Mouse (Mus musculus) Muller cell, postnatal 12 days (primary cell): ENCODE measurements around the gene Tmed10.

Source experiments
- DNase-seq: peaks from one replicate; pipeline ENCODE4 v3.0.0-alpha.2; 2015; ENCODE audit errors: inconsistent ontology term

Tmed10 gene

DNA sequence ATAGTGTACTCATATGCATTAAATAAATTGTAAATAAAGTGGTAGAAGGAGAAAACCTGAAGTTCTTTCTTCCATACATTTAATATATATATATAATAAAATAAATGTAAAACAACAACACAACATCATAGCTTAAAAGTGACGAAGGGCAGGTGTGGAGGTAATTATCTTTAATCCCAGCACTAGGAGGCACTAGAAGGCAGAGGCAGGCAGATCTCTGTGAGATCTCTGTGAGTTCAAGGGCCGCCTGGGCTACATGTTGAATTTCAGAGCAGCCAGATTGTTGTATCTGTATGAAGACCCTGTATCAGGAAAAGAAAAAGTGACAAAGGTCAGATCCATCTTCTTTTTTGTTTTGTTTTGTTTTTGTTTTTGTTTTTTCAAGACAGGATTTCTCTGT, 3.6 kb upstream of the Tmed10 start:
- no peak for DNase-seq

DNA sequence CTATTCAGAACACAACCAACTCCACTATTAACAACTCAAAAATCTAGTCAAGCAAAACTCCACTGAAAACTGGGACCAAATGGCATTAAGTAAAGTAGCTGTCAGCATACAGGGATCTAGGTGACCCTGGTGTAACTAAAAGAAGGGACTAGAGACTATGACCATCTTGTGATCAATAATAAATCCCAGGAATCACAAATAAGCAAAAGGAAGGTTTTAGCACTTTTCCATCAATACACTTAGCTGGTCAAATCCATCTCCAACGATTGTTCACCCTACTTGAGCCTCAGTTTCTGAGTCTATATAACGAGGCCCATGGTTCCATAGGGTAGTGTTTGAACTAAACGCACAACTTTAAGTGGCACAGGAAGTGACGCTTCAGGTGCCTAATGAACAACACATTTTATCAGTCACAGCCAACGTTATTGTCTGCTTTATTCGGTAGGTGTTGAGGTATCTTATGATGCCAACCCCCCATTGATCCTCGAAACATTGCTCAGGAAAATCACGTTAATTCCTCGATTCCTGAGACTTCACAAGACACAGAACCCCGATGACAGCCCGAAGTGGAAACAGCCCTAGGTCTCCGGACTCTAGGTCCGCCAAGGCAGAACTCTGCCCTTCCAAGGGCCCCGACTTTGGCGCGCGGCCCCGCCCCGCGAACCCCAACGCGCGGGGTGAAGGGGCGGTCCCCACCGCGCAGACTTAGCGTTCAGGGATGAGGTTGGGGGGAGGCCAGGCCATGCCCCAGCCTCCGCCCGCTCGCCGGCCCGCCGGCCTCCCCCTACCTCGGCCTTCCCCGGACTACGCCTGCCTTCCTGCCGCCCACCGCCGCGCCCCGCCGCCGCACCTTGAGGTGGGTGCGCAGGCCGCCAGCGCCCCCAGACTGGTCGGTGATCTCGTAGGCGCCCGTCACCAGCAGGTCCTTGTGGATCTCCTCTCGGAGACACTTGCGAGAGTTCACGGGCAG, 771 bp downstream of the Tmed10 start:
- peak; percentile 94 for DNase-seq

DNA sequence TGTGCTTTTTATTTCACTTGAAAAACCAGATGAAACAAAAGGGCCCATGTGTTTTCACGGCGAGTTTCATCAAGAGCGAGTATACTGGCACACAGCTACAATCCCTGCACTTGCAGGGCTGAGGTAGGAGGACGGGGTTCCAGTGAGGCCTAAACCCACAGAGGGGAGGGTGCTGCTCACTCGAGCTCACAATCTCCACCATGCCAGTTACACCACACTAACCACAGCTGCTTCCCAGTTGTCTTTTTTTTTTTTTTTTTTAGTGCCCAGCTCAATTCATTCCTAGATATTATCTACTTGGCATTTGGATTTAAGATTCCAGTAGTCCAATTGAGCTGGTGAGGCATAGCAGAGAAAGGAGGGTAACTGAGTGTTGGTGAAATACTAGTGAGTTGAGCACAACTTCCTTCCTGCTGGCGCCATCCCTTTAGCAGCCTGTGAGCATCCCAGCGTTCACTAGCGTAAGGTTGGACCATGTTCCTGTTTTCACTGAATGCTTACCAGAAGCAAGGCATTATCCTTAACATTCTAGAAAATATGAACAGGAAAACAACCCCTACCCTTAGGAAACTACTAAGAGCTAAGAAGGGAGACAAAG, 2.5 kb downstream of the Tmed10 start:
- DNase-seq, result peak; percentile 27

DNA sequence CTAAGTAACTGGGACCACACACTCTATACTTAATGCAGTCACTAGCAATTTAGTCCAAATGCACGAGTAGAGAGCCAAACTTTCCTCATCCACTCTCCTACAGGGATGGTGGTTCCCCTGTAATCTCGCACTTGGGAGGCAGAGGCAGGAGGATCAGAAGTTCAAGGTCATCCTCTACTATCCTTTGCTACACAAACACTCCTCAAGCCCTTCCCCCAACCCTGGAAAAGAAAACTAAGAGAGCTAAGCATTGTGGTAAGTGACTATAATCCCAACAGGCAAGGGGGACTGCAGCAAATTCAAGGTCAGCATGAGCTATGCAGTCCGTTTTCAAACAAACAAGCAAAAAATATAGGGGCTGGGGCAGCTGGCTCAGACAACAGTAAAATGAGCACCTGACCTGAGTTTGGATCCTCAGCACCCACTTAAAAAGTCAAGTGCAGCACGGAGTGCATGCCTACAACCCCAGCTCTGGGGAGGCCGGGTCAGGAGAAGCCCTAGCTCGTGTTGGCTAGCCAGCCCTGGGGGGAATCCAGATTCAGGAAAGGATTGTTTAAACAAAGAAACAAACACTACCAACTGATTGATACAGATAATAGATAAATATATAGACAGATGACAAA, 6.1 kb downstream of the Tmed10 start:
- no peak for DNase-seq

DNA sequence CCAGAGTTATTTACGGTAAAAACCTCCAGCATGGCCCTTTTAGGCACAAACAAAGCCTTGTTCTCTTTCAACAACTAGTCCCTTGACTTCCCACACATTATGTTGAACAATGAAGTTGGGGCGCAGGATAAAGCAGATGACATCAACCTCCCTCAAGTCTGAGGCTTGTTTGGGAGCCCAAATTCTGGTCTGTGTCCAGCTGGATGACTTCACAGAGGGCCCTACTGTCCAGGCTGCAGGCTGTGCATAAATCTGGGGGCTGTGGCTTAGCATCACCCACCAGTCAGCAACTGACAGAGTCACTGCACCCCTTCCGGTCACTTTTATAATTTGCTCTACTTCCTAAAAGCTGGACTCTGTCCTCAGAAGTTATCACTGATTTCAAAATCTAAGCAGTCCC, 8.4 kb downstream of the Tmed10 start:
- DNase-seq, result peak; percentile 89

DNA sequence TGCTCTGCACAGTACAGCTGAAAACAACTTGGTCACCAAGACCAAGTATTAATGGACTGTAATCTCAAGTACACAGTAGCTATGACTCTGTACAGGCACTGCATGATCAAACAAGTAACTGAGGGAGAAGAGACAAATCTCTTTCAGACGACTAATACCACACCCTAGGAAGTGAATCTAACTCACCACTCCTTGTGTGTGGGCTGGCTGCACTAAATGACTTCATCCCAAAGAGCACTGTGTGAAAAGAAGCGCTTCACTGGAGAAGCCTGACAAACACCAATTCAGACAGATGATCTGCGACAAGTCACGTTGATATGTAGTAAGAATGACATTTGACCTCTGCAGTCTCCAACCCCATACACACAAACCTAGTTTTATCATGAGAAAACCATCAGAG, 12.1 kb downstream of the Tmed10 start:
- peak; percentile 40 for DNase-seq

DNA sequence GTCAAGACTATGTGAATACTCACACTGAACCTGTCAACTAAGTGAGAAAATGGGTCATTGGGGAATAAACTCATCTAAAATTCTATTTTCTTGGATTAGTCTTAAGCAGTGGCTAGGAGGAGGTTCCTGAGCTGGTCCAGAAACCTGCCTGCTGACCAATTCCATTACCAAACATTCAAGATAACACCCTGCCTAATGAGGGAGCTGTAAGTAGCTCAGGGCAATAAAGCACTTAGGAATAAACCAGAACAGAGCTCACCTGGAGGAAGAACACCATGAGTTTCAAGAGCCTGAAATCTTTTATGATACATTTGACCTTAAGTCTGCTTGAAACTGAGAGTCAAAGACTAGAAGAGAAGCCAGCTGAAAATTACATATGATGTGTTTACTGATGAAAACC, 13.1 kb downstream of the Tmed10 start:
- DNase-seq, result no peak

DNA sequence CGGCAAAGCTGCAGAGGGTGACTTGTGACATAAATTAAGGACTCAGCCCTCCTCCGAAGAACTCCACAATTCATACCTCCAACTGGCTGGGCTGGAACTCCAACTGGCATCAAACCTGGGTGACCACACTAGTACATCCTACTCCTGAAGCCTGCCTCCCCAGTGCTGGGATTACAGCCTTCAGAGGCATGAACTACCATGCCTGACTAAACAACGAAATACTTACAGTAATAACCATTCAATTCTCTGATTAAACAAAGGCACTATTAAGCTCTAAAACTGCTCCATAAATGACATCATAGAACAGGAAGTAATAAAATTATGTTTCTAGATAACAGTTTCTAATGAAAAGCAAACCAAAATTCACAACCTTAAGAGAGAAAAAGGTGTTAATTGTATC, 13.5 kb downstream of the Tmed10 start:
- no peak for DNase-seq

DNA sequence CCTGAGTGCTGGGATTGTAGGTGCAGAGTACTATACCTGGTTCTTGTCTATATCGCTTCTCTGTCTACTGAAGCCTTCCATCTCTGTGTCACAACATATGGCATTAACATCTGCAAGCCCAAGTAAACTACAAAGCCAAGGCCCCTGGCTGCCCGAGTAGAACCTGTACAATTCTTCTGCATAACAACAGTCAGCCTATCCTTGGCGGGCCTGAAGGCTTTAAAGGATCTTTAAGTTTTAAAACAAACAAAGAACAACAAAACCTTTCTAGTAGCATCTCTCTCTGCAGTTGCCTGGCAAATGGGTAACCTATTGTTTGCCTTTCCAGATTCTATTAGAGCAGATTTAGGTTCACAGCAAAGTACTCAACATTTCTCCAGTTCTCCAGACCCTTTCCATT, 20.6 kb downstream of the Tmed10 start:
- no peak for DNase-seq

DNA sequence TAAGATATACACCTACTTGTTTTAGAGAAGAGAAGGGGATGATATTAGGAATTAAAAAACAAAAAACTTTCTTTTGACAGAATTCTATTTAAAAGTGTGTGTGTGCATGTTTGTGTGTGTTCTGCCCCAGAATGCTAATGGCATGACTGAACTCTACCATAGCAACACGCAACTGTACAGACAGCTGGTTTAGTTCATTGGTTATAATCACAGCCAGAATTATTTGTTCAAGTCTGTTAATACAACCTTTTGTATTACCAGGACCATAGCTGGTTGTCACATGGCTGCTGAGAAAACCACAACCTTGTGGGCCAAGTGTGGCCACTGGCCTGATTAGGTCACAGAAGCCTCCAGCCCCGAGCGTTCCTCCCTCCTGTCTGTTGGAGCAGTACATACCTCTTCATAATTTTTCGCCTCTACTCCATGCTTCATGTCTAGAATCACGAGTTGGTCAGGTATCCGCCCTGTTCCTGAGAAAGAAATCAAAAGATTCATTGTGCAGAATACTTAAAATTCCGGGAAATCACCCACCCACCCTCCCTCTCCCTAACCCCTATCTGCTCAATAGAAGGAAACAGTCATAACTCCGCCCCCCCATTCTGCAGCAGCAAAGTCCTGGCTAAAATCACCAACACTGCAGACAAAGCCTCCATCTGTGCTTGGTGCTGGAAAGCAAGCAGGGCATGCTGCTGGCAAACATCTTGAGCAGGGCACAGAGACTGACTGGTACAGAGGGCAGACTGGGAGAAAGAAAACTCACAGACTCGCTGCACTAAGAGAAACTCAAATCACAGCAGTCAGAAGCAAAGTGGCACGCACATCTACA, 24.0 kb downstream of the Tmed10 start:
- peak; percentile 94 for DNase-seq

DNA sequence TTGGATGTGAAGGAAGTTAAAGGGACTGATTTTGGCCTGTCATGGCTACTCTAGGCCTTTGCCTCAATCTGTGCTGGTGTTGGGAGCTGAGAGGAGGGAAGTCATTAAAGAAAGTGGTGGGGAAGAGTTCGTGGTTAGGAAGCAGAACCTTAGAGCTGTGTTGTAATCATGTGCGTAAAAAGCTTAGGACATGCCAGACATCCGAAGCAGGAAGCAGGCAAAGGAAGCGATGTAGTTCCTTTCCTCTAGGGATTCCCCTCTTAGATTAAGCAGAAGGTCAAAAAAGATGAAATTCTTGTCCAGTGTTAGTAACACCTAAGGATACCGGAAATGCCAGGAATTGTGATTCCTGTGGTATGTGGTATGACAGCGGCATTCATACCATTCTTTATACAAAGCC, 26.3 kb downstream of the Tmed10 start:
- DNase-seq, result peak; percentile 28

DNA sequence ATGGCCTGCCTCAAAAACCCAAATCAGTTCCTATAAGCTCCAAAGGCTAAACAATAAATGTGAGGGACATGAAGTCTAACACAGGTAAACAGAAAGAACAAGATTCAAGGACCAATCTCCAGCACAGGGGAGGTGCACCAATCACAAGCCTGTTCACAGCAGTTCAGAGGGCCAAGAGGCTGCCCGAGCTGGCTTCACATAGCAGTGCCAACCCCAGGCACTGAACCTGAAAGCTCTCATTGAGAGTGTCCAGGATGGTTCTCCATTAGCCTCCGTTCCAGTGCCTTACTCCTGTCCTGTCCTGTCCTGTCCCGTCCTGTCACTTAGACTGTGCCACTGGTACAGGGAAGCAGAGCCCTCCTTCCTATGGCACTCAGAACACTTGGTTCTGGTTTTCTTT, 27.5 kb downstream of the Tmed10 start:
- DNase-seq, result no peak

DNA sequence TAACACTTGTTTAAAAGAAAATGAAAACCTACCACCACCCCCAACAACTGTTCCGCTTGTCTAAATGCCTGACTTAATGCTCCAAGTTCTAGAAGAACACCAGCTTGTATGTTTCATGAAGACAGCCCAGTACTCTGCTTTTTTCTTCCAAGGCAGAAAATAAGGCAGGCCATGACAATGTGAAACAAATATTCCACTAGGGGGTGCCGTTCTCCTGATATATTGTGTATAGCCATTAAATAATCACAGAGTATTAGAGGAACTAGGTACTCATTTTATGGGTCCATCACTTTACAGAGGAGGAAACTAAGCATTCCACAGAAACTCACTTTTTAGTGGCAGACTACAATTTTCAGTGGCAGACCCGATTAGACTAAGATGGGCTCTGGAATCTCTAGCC, 28.3 kb downstream of the Tmed10 start:
- peak; percentile 76 for DNase-seq

DNA sequence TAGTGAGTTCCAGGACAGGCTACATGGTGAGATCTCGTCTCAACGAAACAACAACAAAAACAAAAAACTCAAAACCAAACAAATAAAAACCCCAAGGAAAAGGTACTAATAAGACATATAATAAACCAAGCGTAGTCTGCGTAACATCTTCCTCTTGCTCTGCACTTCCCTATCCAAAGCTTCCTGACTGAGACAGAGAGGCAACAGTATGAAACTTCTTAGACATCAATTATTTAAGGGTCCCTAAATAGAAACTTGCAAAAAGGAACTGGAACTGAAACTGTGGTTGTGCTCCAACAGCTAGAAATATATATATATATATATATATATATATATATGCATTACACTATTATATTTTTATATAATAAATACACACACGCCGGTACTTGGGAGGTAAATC, 29.1 kb downstream of the Tmed10 start:
- no peak for DNase-seq

DNA sequence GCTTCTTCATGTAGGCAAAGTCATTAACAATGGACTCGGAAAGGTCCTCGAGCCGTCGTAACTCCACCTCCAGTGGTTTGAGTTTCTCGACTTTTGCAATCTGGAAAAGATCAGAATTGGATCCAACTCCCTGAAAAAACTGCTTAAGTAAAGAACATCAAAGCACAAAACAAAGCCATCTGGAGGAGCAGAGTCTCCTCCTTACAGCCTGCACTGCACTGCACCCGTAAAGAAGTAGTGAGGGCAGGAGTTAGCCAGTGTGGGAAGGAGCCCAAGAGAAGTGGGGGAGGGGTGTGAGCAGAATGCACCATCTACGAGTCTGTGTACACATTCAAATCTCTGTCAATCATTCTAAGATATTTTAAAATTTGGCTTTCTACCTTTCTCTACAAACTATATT, 30.4 kb downstream of the Tmed10 start:
- DNase-seq, result no peak

DNA sequence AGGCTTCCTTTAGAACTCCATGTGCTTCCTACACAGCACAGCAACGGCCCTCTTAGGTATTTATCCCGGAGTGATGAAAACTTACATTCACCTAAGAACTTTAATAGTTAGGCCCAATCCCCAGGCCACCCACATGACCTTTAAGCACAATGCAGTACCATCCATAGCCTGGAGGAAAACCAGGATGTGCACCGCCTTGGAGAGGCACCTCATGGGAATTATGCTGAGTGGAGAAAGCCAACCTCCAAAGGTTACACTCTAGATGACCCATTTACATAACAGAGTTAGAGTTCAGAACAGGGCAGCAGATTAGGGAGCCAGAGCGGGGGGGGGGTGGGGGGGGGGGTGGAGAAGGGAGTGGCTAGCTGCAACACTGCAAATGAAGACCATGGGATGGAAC, 32.3 kb downstream of the Tmed10 start:
- no peak for DNase-seq

DNA sequence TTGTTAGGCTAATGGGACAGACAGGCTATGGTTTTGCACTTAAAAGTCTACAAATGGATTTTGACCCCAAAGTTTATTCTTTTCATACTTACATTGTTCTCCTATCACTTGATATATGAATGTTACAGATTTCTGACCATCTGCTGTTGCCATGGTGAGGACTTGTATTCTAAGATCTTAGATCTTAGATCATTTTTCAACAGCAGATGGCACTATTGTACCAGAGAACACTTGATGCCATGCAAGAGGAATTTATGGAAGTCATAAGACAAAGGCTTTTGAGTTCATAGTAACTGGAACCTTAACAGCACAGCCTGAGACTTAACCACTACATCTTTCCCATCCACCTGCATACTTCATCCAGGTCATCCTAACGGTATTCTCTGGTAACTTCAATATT, 33.5 kb downstream of the Tmed10 start:
- DNase-seq, result peak; percentile 61

DNA sequence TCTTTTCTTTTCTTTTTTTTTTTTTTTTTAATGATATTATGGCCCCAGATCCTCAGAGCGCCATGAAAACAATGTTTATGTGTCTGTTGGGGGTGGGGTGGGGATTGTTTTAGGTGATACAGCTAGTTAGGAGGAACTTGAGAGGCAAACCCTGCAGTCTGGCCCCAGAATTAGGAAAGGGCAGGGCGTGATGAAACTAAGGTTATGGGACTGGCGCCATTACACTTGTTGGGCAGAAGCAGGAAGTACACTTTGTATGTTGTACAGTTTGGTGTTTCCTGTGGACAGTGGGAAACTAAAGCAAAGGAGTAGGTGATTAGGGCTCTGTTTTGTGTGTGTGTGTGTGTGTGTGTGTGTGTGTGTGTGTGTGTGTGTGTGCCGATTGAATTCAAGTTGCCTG, 34.7 kb downstream of the Tmed10 start:
- DNase-seq, result no peak

DNA sequence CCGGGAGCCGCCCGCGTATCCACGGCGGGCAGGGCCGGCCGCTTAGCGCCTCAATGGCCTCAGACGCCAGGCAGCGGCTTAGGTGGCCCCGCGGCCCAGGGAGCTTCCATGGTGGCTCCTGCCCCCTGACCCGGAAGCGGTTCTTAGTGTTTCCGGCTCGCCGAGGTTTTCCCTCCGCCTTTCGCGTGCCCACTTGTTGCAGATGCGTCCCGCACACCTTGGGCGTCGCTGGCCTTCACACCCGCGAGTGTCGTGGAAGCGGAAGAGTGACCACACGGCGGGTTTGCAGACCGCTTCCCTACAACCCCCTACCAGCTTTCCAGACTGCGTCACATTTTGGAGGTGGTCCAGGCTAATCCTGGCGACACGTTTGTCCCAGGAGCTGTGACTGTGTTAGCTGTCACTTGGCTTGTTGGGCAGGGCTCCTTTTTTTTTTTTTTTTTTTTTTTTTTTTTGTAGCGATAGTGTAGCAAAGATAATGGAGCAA, 35.4 kb downstream of the Tmed10 start, which contains the start of gene Nek9:
Gene Nek9, minus strand, starts transcription at position 120 of the 487 bp plus-strand sequence.
- peak; percentile 96 for DNase-seq

DNA sequence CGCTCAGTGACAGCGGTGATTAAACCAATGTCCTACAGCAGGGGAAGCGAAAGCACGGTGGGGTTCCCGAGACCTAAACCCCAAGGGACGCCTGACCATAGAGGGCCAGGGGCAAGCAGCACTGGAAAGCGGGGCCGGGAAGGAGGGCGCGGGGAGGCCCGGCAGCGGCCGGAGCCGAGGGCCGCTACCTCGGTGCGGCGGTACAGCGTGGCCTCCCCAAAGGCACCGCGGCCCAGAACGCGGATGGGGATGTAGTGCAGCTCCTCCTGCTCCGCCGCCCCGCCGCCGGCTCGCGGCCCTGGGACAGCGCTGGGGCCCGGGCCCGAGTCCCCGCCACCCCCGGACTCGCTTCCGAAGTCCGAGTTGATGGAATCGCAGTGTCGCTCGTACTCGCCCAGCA, 35.8 kb downstream of the Tmed10 start:
- DNase-seq, result no peak

DNA sequence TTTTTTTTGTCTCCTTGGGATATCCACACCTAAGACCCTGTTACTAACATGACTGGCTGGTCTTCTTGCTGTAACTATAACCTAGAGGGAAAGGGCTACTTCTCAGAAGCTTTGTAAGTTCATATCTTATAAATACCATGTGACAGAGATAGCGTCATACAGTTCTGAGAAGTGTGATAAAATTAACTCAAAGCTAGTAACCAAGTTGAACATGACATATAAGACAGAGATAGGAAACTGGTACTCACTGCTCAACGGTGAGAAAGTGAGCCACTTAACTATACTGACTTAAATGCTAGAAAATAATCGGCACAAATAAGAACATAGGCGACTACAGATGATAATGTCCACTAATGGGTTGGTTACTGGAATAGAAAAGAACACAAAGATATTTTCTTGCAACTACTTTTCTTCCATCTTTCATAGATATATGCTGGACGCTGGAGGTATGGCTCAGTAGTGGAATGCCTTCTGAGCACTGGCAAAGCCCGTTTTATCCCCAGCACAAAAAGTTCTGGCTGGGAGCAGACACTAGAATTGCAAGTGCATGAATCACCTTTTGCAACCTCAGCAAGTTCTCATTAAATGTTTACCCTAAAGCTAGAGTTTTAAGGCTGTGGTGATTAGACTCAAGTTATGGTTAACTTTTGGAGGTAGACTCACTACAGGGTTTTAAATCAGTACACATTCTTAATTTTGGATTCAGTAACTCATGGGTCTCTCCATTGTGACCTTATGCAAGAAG, 36.9 kb downstream of the Tmed10 start:
- peak; percentile 41 for DNase-seq
